Mouse (Mus musculus) olfactory bulb, adult 2 months (tissue): ENCODE data around the gene Strn4. TPM values are rescaled to one million over a fixed set of nuclear protein-coding genes. Genes with fewer than 3 reads are reported as not detected.

Experiments
- H3K27ac ChIP-seq: fragments of 200-500 bp; 2 replicates; pipeline ENCODE4 v1.5.1; 2012; ENCODE audit warnings: low read depth, low read length; ENCODE audit not compliant: insufficient read depth
- H3K4me1 ChIP-seq: fragments of 200-500 bp; 2 replicates; pipeline ENCODE4 v1.6.1; 2012; ENCODE audit warnings: low read length; ENCODE audit not compliant: control insufficient read depth, insufficient read depth
- H3K4me3 ChIP-seq: fragments of 200-500 bp; 2 replicates; pipeline ENCODE4 v1.5.1; 2012; ENCODE audit warnings: mild to moderate bottlenecking, low read depth, low read length, moderate library complexity; ENCODE audit not compliant: insufficient read depth
- CTCF ChIP-seq: fragments of 200-500 bp; IDR thresholded peaks from 2 replicates; pipeline ENCODE4 v1.5.1; 2012; ENCODE audit warnings: low read depth, mild to moderate bottlenecking, low read length, moderate library complexity; ENCODE audit not compliant: insufficient read depth
- POLR2A ChIP-seq: fragments of 200-500 bp; IDR thresholded peaks from 2 replicates; pipeline ENCODE4 v1.6.1; 2012; ENCODE audit warnings: mild to moderate bottlenecking, low read depth, low read length, moderate library complexity; ENCODE audit not compliant: insufficient read depth
- WGBS: fragments of 180-500 bp; shearing (Covaris S2); methylation state at CpG from one replicate; pipeline ENCODE4 v1.1.7; 2018; 5-methylcytosine and 5-hydroxymethylcytosine counted together
- polyA plus RNA-seq: library from polyadenylated mRNA; stranded (reverse); fragments of >200 nt; gene quantifications from 2 replicates; pipeline ENCODE4 v1.2.4, GENCODE M21; 2012; ENCODE audit warnings: low replicate concordance; ENCODE audit not compliant: missing spikeins, insufficient read depth, insufficient read length

Gene Strn4
- polyA plus RNA-seq, 1 experiment = not detected

DNA sequence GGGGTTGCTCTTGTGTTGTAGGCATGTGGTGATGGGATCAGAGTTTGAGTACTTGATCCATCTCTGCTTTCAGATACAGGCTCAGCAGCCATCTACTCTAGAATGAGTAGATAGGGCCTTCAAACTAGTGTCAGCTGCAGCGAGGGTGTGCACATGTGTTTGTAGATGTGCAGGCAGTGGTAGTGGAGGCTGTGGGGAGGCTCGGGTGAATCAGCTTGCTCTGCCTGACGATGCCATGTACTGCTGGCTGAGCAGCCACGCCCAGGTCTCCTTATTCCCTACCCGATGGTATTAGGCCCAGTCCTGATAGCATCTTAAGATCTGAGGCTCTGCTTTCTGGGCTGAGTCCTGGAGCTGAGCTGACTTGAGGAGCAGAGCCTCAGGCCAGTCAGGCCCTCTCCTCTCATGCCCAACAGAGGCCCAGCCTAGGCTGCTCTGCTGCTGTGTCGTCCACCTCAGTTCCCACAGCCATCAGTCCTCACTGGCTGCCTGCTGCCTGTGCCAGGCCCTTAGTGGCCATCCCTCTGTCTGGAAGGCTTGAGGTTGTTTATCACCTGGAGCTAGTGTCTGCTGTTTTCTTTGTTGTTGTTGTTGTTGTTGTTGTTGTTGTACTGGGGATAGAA lies 23.2 kb downstream of the Strn4 start:
- Histone ChIP-seq H3K4me3 (no peak overlapping the region), H3K4me1 (peaks cover 35% of the 10 kb centered on the region), H3K27ac (no peak overlapping the region)
- 46% methylated on average over 6 of the region's 6 CpGs for WGBS
- TF ChIP-seq CTCF = no peak

- 91% methylated on average over 12 of the region's 12 CpGs for WGBS
- no peak overlapping the region for H3K27ac ChIP-seq
- no peak for TF ChIP-seq POLR2A
- no peak for TF ChIP-seq CTCF
- H3K4me3 ChIP-seq = no peak overlapping the region
- peaks cover 39% of the 10 kb centered on the region for H3K4me1 ChIP-seq
These were observed 23.9 kb downstream of the Strn4 start for GRCm38 (mm10) chr7:16839427-16840108.

DNA sequence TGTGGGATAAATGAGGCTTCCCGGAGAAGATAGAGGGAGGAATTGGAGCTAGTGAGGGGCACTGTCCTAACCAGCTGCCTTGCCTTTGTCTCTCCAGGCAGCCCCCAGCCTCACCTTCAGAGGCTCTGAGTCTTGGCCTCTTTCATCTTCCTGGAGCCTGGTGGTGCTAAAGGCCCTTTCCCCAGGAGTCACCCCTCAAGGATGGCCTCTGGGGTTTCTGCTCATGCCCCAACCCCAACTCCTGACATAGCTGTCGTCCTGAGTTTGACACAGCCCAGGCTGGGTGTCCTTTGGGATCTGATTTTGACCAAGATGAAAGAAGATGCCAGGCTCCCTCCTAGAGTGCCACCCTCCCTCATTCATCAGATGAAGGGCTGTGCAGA lies 24.4 kb downstream of the Strn4 start:
- TF ChIP-seq POLR2A = no peak
- TF ChIP-seq CTCF = no peak
- 82% methylated on average over 2 of the region's 2 CpGs for WGBS
- Histone ChIP-seq H3K4me1 (peaks cover 43% of the 10 kb centered on the region), H3K4me3 (no peak overlapping the region), H3K27ac (no peak overlapping the region)

- no peak overlapping the region for H3K4me3 ChIP-seq
- WGBS = 71% methylated on average over 4 of the region's 4 CpGs
- TF ChIP-seq CTCF = no peak
- no peak for TF ChIP-seq POLR2A
- H3K4me1 ChIP-seq = peaks cover 48% of the 10 kb centered on the region
- no peak overlapping the region for H3K27ac ChIP-seq
These were observed 25.4 kb downstream of the Strn4 start for GRCm38 (mm10) chr7:16841078-16841477.

DNA sequence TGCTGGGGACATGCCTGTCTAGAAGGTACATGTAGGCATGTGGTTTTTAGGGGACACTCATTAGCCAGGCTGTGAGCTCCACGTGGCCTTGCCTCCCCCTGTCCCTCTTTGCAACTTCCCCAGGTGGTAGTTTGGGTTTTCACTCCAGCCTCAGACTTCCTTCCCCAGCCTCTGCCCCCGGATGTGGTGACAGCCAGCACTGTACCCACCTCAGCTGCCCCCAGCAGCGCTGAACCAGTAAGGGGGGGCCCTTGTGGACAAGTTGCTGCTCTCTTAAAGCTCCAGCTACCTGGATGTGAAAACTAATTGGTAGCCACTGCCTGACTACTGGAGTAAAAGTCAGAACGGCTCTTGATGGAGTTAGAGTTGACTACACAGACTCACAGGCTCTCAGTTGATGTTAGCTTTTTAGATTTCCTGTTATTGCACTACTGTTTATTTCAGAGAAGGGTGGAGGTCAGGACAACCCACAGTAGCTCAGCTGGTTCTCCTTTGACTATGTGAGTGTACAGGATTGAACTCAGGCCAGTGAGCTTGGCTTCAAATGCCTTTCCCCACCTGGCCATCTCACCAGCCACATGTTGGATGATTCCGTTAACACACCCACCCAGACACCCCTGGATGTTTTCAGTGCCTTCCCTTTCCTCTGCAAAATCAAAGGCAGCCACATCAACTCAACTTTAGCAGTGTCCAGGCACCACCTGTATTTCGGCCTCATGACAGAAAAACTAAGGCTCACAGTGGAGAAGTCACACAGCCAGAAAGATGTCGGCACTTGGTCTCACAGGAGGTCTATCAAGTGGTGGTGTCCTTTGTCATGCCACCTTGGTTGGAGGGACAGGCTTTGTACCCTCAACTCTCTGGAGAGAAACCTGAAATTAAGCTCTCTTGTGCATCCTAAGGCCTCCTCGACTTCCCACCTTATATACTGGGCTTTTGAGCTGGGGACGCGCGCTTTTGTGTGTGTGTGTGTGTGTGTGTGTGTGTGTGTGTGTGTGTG lies 26.2 kb downstream of the Strn4 start:
- H3K4me3 ChIP-seq = peak overlapping the region; percentile 53
- peak overlapping the region; percentile 16; the same call in 1 of the 2 replicates for H3K27ac ChIP-seq
- peaks cover 48% of the 10 kb centered on the region for H3K4me1 ChIP-seq
- no peak for TF ChIP-seq POLR2A
- TF ChIP-seq CTCF = no peak
- 40% methylated on average over 11 of the region's 11 CpGs for WGBS

DNA sequence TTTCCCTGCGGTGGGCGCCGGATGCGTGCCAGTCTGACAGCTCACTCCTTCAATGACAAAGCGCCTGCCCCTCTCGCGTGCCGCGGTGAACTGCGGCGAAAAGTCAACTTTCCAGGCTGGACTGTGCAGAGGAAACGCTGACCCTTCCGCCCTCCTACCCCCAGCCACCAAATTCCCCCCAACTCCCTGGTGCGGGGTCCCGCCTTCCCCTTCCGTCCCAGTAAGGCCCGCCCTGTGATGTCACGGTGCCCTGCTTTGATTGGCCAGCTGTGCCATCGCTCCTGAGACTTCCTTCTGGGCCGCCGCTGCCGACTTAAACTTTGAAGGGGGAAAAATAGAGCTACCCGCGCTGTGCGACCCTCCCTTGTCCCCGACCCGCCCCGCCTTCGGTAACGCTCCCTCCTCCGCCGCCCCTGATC lies 27.0 kb downstream of the Strn4 start, which contains the start of gene Prkd2:
TSS of gene Prkd2 (plus strand) at position 258 of the 419 bp plus-strand sequence.
- Histone ChIP-seq H3K4me1 (peaks cover 46% of the 10 kb centered on the region), H3K4me3 (peak within 1 kb of the TSS; percentile 53), H3K27ac (peak within 1 kb of the TSS; percentile 16; the same call in 1 of the 2 replicates)
- no peak for TF ChIP-seq CTCF
- peak; percentile 26; the same call in 1 of the 2 replicates for TF ChIP-seq POLR2A
- under 1% methylated on average over 32 of the region's 32 CpGs for WGBS

DNA sequence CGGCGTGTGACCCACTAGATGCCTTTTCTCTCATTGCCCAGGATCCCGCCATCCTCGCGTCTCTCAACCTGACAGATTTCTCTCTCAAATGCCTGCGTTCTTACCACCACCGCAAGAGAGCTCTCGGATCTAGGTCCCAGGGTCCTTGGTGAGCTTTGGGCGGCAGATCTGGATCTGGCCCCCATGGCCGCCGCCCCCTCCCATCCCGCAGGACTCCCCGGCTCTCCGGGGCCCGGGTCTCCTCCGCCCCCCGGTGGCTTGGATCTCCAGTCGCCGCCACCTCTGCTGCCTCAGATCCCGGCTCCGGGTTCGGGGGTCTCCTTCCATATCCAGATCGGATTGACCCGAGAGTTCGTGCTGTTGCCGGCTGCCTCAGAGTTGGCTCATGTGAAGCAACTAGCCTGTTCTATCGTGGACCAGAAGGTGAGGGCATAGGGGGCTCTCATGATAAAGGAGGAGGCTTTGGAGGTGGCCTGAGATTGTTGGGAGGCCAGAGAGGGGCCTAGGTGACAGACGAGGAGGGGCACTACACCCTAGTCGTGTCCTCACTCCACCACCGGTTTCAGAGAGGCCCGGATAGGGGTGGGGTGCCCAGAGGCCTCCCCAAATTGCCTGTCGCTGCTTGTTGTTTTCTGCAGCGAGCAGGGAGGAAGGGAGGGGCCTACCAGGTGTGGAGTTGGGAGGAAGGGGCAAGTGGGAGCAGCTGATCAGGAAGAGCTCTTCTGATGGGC lies 27.9 kb downstream of the Strn4 start:
- Histone ChIP-seq H3K4me1 (peaks cover 37% of the 10 kb centered on the region), H3K27ac (no peak overlapping the region; the same call in 1 of the 2 replicates), H3K4me3 (peak overlapping the region; percentile 53)
- 6% methylated on average over 33 of the region's 33 CpGs for WGBS
- TF ChIP-seq CTCF (no peak), POLR2A (no peak)

GRCm38 (mm10) chr7:16844696-16845071 lies 29.0 kb downstream of the Strn4 start:
- peaks cover 35% of the 10 kb centered on the region for H3K4me1 ChIP-seq
- 44% methylated on average over 3 of the region's 3 CpGs for WGBS
- no peak for TF ChIP-seq CTCF
- TF ChIP-seq POLR2A = no peak
- no peak overlapping the region for H3K4me3 ChIP-seq
- no peak overlapping the region; the same call in 1 of the 2 replicates for H3K27ac ChIP-seq
